Comparison of ENCODE assay signal across 16 mouse cellular contexts in the genomic region with DNA sequence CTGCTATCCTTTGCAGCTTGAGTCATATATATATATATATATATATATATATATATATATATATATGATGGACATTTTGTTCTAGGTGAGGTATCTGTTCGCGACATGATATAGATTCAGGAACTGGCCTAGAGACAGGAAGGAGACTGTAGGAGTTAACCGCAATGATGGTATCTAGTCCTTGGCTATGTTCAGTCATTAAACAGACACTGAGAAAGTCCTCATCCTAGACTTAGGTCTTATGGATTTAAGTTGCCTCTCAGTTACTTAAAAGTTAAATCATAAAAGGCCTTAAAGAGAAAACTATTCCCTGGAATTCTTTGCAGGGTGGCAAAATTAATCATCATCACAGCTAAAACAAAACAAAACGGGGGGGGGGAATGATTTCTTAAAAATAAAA. TPM values are rescaled to one million over a fixed set of nuclear protein-coding genes. Genes with fewer than 3 reads are reported as not detected.
DNase-seq lines count a peak whose midpoint lies in the region; ATAC-seq and TF ChIP-seq lines count a peak whose summit lies in the region.
"Had no signal": no experiment of that assay in that cellular context is flagged by ENCODE, and none has a peak within 500 bp of the region (broad histone marks: within the 10 kb centered on the region; RNA-seq: fewer than 3 reads in every experiment).

No protein-coding gene starts in this region.

- no peak overlapping the region for H3K27ac ChIP-seq in embryonic facial prominence, embryonic 10.5 days (replicated peaks)
- no peak overlapping the region for H3K27ac ChIP-seq in forebrain, postnatal 0 days (ENCODE audit: low read depth, low read length)
- no peak overlapping the region for H3K27ac ChIP-seq in midbrain, embryonic 14.5 days (replicated peaks; ENCODE audit: low read depth, low read length)
- H3K27ac ChIP-seq: gastrocnemius, adult 2 months; heart, embryonic 10.5 days; limb, embryonic 10.5 days; liver, embryonic 15.5 days; macrophage had no signal

- H3K4me3 ChIP-seq in embryonic facial prominence, embryonic 10.5 days = peak overlapping the region; percentile 49
- peak overlapping the region; percentile 45 for H3K4me3 ChIP-seq in forebrain, postnatal 0 days (ENCODE audit: low read depth, low read length)
- no peak overlapping the region for H3K4me3 ChIP-seq in midbrain, embryonic 14.5 days (replicated peaks; ENCODE audit: low read depth, low read length)
- H3K4me3 ChIP-seq: gastrocnemius, adult 2 months; heart, embryonic 10.5 days; limb, embryonic 10.5 days; liver, embryonic 15.5 days; myocyte had no signal

- H3K4me1 ChIP-seq in embryonic facial prominence, embryonic 10.5 days = peaks cover 68% of the 10 kb centered on the region
- H3K4me1 ChIP-seq in forebrain, postnatal 0 days (ENCODE audit: insufficient read depth) = no peaks in the 10 kb centered on the region
- H3K4me1 ChIP-seq in midbrain, embryonic 14.5 days (ENCODE audit: control insufficient read depth, insufficient read depth, low read length) = peaks cover 8% of the 10 kb centered on the region

- peak; percentile 9 for DNase-seq in cerebellum, adult 9-11 months
- no peak for DNase-seq in cerebellum, adult 8-10 months
- DNase-seq in embryonic facial prominence, embryonic 10.5 days (ENCODE audit: low spot score) = no peak
- no peak for DNase-seq in forebrain, postnatal 0 days
- DNase-seq in midbrain, embryonic 14.5 days = peak; percentile 27
- no peak for DNase-seq in ovary, postnatal 14 days (ENCODE audit: low spot score)
- DNase-seq in right cerebral cortex, postnatal 4 days = no peak
- DNase-seq in heart, adult 8-10 months (ENCODE audit: low spot score) = no peak
- DNase-seq: gastrocnemius, adult 2 months; thymus, adult 2 months had no signal

- no peaks in the 10 kb centered on the region for H3K36me3 ChIP-seq in embryonic facial prominence, embryonic 10.5 days (replicated peaks)
- H3K36me3 ChIP-seq in forebrain, postnatal 0 days (ENCODE audit: insufficient read depth) = no peaks in the 10 kb centered on the region
- no peaks in the 10 kb centered on the region for H3K36me3 ChIP-seq in midbrain, embryonic 14.5 days (ENCODE audit: control insufficient read depth, insufficient read depth, low read length)
- H3K36me3 ChIP-seq: heart, embryonic 10.5 days; limb, embryonic 10.5 days; liver, embryonic 15.5 days had no signal

- WGBS in embryonic facial prominence, embryonic 10.5 days = 5% methylated on average over 4 of the region's 4 CpGs
- WGBS in forebrain, postnatal 0 days = 13% methylated on average over 4 of the region's 4 CpGs
- WGBS in midbrain, embryonic 14.5 days = 6% methylated on average over 4 of the region's 4 CpGs

- no peak for TF ChIP-seq CTCF in forebrain, postnatal 0 days (IDR thresholded peaks at IDR 0.05; ENCODE audit: low read depth)

- H3K9ac ChIP-seq in forebrain, postnatal 0 days = no peak overlapping the region
- H3K9ac ChIP-seq in midbrain, embryonic 14.5 days (replicated peaks; ENCODE audit: low read length) = no peak overlapping the region
- H3K9ac ChIP-seq: liver, embryonic 15.5 days had no signal

- ATAC-seq in forebrain, postnatal 0 days = no peak
- no peak for ATAC-seq in midbrain, embryonic 14.5 days (ENCODE audit: low FRiP score, low TSS enrichment)

- peak overlapping the region; percentile 72 for H3K4me2 ChIP-seq in forebrain, postnatal 0 days (ENCODE audit: low read depth)
- H3K4me2 ChIP-seq in midbrain, embryonic 14.5 days (ENCODE audit: low read length) = peak overlapping the region; percentile 24; the same call in 1 of the 2 replicates
- H3K4me2 ChIP-seq: liver, embryonic 15.5 days had no signal

- H3K27me3 ChIP-seq in embryonic facial prominence, embryonic 10.5 days (replicated peaks; ENCODE audit: low read depth, poor library complexity, severe bottlenecking) = peaks cover 100% of the 10 kb centered on the region
- peaks cover 23% of the 10 kb centered on the region for H3K27me3 ChIP-seq in forebrain, postnatal 0 days (ENCODE audit: insufficient read depth, low read length)
- H3K27me3 ChIP-seq in midbrain, embryonic 14.5 days (ENCODE audit: control insufficient read depth, insufficient read depth, low read length) = peaks cover 96% of the 10 kb centered on the region

- no peaks in the 10 kb centered on the region for H3K9me3 ChIP-seq in embryonic facial prominence, embryonic 10.5 days
- H3K9me3 ChIP-seq in forebrain, postnatal 0 days (ENCODE audit: low read length) = no peaks in the 10 kb centered on the region
- no peaks in the 10 kb centered on the region for H3K9me3 ChIP-seq in midbrain, embryonic 14.5 days (ENCODE audit: control insufficient read depth, low read length)
- H3K9me3 ChIP-seq: heart, embryonic 10.5 days; limb, embryonic 10.5 days; liver, embryonic 15.5 days had no signal

RNA-seq across cellular contexts. Expression of gene Pax6, which starts 9.6 kb away (rescaled TPM):
- 13.0 and 22.3 TPM in 2 replicates for polyA plus RNA-seq in embryonic facial prominence, embryonic 10.5 days (2016; fragmentation: Nextera tagmentation; extraction: Ambion mirVana)
- total RNA-seq in forebrain, postnatal 0 days (2014; rRNA removed) = 19.0 and 32.9 TPM in 2 replicates
- polyA plus RNA-seq in forebrain, postnatal 0 days (2015; fragmentation: Nextera tagmentation; extraction: Ambion mirVana) = 14.6 and 19.0 TPM in 2 replicates
- polyA plus RNA-seq in midbrain, embryonic 14.5 days (2014; fragmentation: Nextera tagmentation; extraction: Ambion mirVana) = 20.7 and 22.9 TPM in 2 replicates
- total RNA-seq in heart, adult 8-10 months (2022) = not detected
- total RNA-seq: gastrocnemius, adult 2 months; hematopoietic stem cell, adult 5-6 weeks had no signal
- polyA plus RNA-seq: liver, embryonic 15.5 days; macrophage had no signal

Comparison
In these comparisons a context has a peak if more than half of its experiments do, and no peak if none do; other contexts are left out.
1. DNase-seq: peak in cerebellum, adult 9-11 months (single experiment) and midbrain, embryonic 14.5 days (single experiment); none in cerebellum, adult 8-10 months (single experiment), embryonic facial prominence, embryonic 10.5 days (single experiment), forebrain, postnatal 0 days (single experiment), ovary, postnatal 14 days (single experiment), right cerebral cortex, postnatal 4 days (single experiment) and heart, adult 8-10 months (single experiment).